Mouse (Mus musculus): ENCODE results near the gene Depdc5. TPM values are rescaled to one million over a fixed set of nuclear protein-coding genes. Genes with fewer than 3 reads are reported as not detected.

Depdc5 gene
- polyA plus RNA-seq, 2 experiments, result 18.2 to 26.6 TPM

GRCm38 (mm10) chr5:32861082-32861481 lies 2.4 kb upstream of the Depdc5 start:
- no peak for ATAC-seq (ENCODE audit: low FRiP score, low read depth)
- 82% methylated on average over 1 of the region's 1 CpGs for WGBS

GRCm38 (mm10) chr5:32862469-32863132 lies 900 bp upstream of the Depdc5 start:
- Histone ChIP-seq H3K4me1 (ENCODE audit: control insufficient read depth, insufficient read depth, low read length) (peaks cover 7% of the 10 kb centered on the region), H3K4me3 (replicated peaks; ENCODE audit: low read length) (peak overlapping the region; percentile 76), H3K27ac (replicated peaks; ENCODE audit: low read depth, low read length) (no peak overlapping the region), H3K4me2 (replicated peaks; ENCODE audit: low read depth, low read length, severe bottlenecking) (peak overlapping the region; percentile 76), H3K27me3 (ENCODE audit: control insufficient read depth, insufficient read depth, low read length) (no peaks in the 10 kb centered on the region), H3K9me3 (ENCODE audit: control insufficient read depth, low read length) (no peaks in the 10 kb centered on the region), H3K9ac (ENCODE audit: low read depth, low read length, severe bottlenecking) (no peak overlapping the region), H3K36me3 (ENCODE audit: control insufficient read depth, insufficient read depth, low read length) (peaks cover 6% of the 10 kb centered on the region)
- TF ChIP-seq POLR2A (IDR thresholded peaks at IDR 0.05; ENCODE audit: borderline replicate concordance, extremely low read depth, insufficient read depth, insufficient read length), result no peak
- peak; percentile 40 for DNase-seq (ENCODE audit: low spot score)
- WGBS, result 68% methylated on average over 6 of the region's 6 CpGs
- ATAC-seq (ENCODE audit: low FRiP score, low read depth), result no peak

More at GRCm38 (mm10) chr5:32861082-32861481, 2.4 kb upstream of the Depdc5 start:
- no peaks in the 10 kb centered on the region for H3K27me3 ChIP-seq (ENCODE audit: control insufficient read depth, insufficient read depth, low read length)
- H3K4me3 ChIP-seq (replicated peaks; ENCODE audit: low read length), result no peak overlapping the region
- peaks cover 7% of the 10 kb centered on the region for H3K4me1 ChIP-seq (ENCODE audit: control insufficient read depth, insufficient read depth, low read length)
- DNase-seq (ENCODE audit: low spot score), result no peak
- H3K27ac ChIP-seq (replicated peaks; ENCODE audit: low read depth, low read length), result no peak overlapping the region
- no peak for TF ChIP-seq POLR2A (IDR thresholded peaks at IDR 0.05; ENCODE audit: borderline replicate concordance, extremely low read depth, insufficient read depth, insufficient read length)
- no peak overlapping the region for H3K4me2 ChIP-seq (replicated peaks; ENCODE audit: low read depth, low read length, severe bottlenecking)
- H3K9ac ChIP-seq (ENCODE audit: low read depth, low read length, severe bottlenecking), result no peak overlapping the region
- H3K36me3 ChIP-seq (ENCODE audit: control insufficient read depth, insufficient read depth, low read length), result peaks cover 3% of the 10 kb centered on the region; the same call in 1 of the 2 replicates
- no peaks in the 10 kb centered on the region for H3K9me3 ChIP-seq (ENCODE audit: control insufficient read depth, low read length)

- no peak overlapping the region for H3K27ac ChIP-seq (replicated peaks; ENCODE audit: low read depth, low read length)
- no peak overlapping the region for H3K9ac ChIP-seq (ENCODE audit: low read depth, low read length, severe bottlenecking)
- H3K4me2 ChIP-seq (replicated peaks; ENCODE audit: low read depth, low read length, severe bottlenecking), result no peak overlapping the region
- ATAC-seq (ENCODE audit: low FRiP score, low read depth), result no peak
- no peak for DNase-seq (ENCODE audit: low spot score)
- H3K27me3 ChIP-seq (ENCODE audit: control insufficient read depth, insufficient read depth, low read length), result no peaks in the 10 kb centered on the region
- no peak overlapping the region for H3K4me3 ChIP-seq (replicated peaks; ENCODE audit: low read length)
- peaks cover 1% of the 10 kb centered on the region; the same call in 1 of the 2 replicates for H3K4me1 ChIP-seq (ENCODE audit: control insufficient read depth, insufficient read depth, low read length)
- 96% methylated on average over 5 of the region's 5 CpGs for WGBS
- H3K36me3 ChIP-seq (ENCODE audit: control insufficient read depth, insufficient read depth, low read length), result peaks cover 62% of the 10 kb centered on the region
- no peaks in the 10 kb centered on the region for H3K9me3 ChIP-seq (ENCODE audit: control insufficient read depth, low read length)
- TF ChIP-seq POLR2A (IDR thresholded peaks at IDR 0.05; ENCODE audit: borderline replicate concordance, extremely low read depth, insufficient read depth, insufficient read length), result no peak
Measured at GRCm38 (mm10) chr5:32869389-32870024, 6.0 kb downstream of the Depdc5 start.

- DNase-seq (ENCODE audit: low spot score), result no peak
- TF ChIP-seq POLR2A (IDR thresholded peaks at IDR 0.05; ENCODE audit: borderline replicate concordance, extremely low read depth, insufficient read depth, insufficient read length), result no peak
- no peaks in the 10 kb centered on the region for H3K9me3 ChIP-seq (ENCODE audit: control insufficient read depth, low read length)
- H3K4me1 ChIP-seq (ENCODE audit: control insufficient read depth, insufficient read depth, low read length), result no peaks in the 10 kb centered on the region
- no peak for ATAC-seq (ENCODE audit: low FRiP score, low read depth)
- no peak overlapping the region for H3K9ac ChIP-seq (ENCODE audit: low read depth, low read length, severe bottlenecking)
- no peak overlapping the region for H3K4me3 ChIP-seq (replicated peaks; ENCODE audit: low read length)
- no peaks in the 10 kb centered on the region for H3K27me3 ChIP-seq (ENCODE audit: control insufficient read depth, insufficient read depth, low read length)
- no peak overlapping the region for H3K27ac ChIP-seq (replicated peaks; ENCODE audit: low read depth, low read length)
- no peak overlapping the region for H3K4me2 ChIP-seq (replicated peaks; ENCODE audit: low read depth, low read length, severe bottlenecking)
- peaks cover 75% of the 10 kb centered on the region for H3K36me3 ChIP-seq (ENCODE audit: control insufficient read depth, insufficient read depth, low read length)
- 93% methylated on average over 5 of the region's 5 CpGs for WGBS
Measured at GRCm38 (mm10) chr5:32872346-32872745, 8.8 kb downstream of the Depdc5 start.

DNA sequence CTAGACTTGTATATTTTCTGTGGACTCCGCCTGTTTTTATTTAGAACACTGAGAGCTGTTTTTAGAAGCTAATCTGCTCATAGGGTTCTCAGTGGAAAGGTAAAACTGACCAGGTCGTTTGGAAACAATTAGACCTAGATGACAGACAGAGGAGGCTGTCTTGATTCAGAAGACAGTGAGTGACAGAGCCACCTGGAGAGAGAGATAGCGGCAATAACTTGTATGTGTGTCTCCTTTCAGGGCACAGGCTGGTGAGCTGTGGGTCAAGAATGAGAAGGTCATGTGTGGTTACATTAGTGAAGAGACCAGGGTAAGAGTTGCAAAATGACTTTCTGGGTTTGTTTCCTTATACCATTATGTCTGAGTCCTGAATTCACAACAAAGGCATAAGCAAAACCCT lies 23.2 kb downstream of the Depdc5 start:
- no peak for TF ChIP-seq POLR2A (IDR thresholded peaks at IDR 0.05; ENCODE audit: borderline replicate concordance, extremely low read depth, insufficient read depth, insufficient read length)
- H3K9ac ChIP-seq (ENCODE audit: low read depth, low read length, severe bottlenecking), result no peak overlapping the region
- no peaks in the 10 kb centered on the region for H3K27me3 ChIP-seq (ENCODE audit: control insufficient read depth, insufficient read depth, low read length)
- ATAC-seq (ENCODE audit: low FRiP score, low read depth), result no peak
- H3K9me3 ChIP-seq (ENCODE audit: control insufficient read depth, low read length), result no peaks in the 10 kb centered on the region
- H3K4me2 ChIP-seq (replicated peaks; ENCODE audit: low read depth, low read length, severe bottlenecking), result no peak overlapping the region
- no peak overlapping the region for H3K4me3 ChIP-seq (replicated peaks; ENCODE audit: low read length)
- H3K36me3 ChIP-seq (ENCODE audit: control insufficient read depth, insufficient read depth, low read length), result peaks cover 59% of the 10 kb centered on the region
- DNase-seq (ENCODE audit: low spot score), result no peak
- H3K4me1 ChIP-seq (ENCODE audit: control insufficient read depth, insufficient read depth, low read length), result no peaks in the 10 kb centered on the region
- no peak overlapping the region for H3K27ac ChIP-seq (replicated peaks; ENCODE audit: low read depth, low read length)
- 71% methylated on average over 3 of the region's 3 CpGs for WGBS

All from limb, embryonic 14.5 days (tissue).